Mouse (Mus musculus): ENCODE results near the gene Mlc1. TPM values are rescaled to one million over a fixed set of nuclear protein-coding genes. Genes with fewer than 3 reads are reported as not detected.

The Mlc1 gene
- polyA plus RNA-seq, 1 experiment from 2014 or later, result not detected

DNA sequence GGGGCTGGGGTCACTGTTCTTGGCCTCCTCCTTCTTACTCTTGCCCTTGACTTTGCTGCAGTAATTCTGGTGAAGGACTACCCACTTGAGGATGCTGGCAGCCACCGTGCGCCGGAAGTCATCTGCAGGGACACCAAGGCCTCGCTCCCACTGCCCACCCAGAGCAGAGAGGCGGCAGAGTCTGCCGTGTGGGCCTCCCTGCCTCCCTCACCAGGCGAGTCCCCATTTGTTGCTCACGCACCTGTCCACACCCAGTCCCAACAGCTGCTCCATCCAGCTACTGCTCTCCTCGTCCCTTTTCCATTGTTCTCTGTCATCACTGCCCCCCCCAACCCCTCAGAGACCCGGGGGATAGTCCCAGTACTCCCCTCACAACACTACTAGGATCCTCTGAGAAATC is 46.1 kb downstream of the Mlc1 start:
- Histone ChIP-seq H3K27me3 (replicated peaks) (0 out of 2 replicates have a peak, but pooled peaks cover 2% of the 10 kb centered on the region), H3K4me2 (replicated peaks) (no peak overlapping the region), H3K4me1 (replicated peaks) (no peaks in the 10 kb centered on the region), H3K9me3 (no peaks in the 10 kb centered on the region), H3K27ac (no peak overlapping the region), H3K4me3 (replicated peaks) (no peak overlapping the region), H3K36me3 (no peaks in the 10 kb centered on the region), H3K9ac (no peak overlapping the region)
- 83% methylated on average over 10 of the region's 10 CpGs for WGBS
- no peak for ATAC-seq

GRCm38 (mm10) chr15:88921992-88922310 is 56.9 kb downstream of the Mlc1 start:
- no peak overlapping the region for H3K4me3 ChIP-seq (replicated peaks)
- H3K36me3 ChIP-seq, result no peaks in the 10 kb centered on the region
- WGBS, result 59% methylated on average over 6 of the region's 6 CpGs
- H3K4me1 ChIP-seq (replicated peaks), result peaks cover 5% of the 10 kb centered on the region; the same call in 1 of the 2 replicates
- H3K27ac ChIP-seq, result no peak overlapping the region
- ATAC-seq, result no peak; the same call in 1 of the 2 replicates
- H3K9ac ChIP-seq, result no peak overlapping the region
- no peaks in the 10 kb centered on the region for H3K27me3 ChIP-seq (replicated peaks)
- H3K9me3 ChIP-seq, result no peaks in the 10 kb centered on the region
- no peak overlapping the region for H3K4me2 ChIP-seq (replicated peaks)

GRCm38 (mm10) chr15:88921131-88921991 is 57.4 kb downstream of the Mlc1 start:
- 0 out of 2 replicates have a peak overlapping the region, but pooled peaks have one; percentile 17 for H3K4me2 ChIP-seq (replicated peaks)
- H3K9me3 ChIP-seq, result no peaks in the 10 kb centered on the region
- H3K27me3 ChIP-seq (replicated peaks), result no peaks in the 10 kb centered on the region
- no peak overlapping the region for H3K4me3 ChIP-seq (replicated peaks)
- H3K27ac ChIP-seq, result no peak overlapping the region
- H3K36me3 ChIP-seq, result no peaks in the 10 kb centered on the region
- 25% methylated on average over 12 of the region's 12 CpGs for WGBS
- no peak overlapping the region for H3K9ac ChIP-seq
- ATAC-seq, result peak; percentile 78
- peaks cover 5% of the 10 kb centered on the region; the same call in 1 of the 2 replicates for H3K4me1 ChIP-seq (replicated peaks)

DNA sequence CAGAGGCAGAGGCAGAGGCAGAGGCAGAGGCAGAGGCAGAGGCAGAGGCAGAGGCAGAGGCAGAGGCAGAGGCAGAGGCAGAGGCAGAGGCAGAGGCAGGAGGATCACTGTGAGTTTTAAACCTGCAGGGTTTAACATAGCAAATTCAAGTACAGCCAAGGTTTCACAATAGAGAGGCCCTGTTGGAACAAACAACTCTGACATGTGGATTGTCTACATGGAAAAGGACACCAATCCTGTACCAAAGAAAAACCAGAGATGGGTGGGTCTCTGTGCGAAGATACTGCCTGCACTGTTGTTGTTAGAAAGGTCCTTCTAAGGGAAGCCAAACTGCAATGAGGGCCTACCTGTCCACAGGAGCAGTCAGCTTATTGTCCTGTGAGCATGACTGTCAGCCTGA is 58.7 kb downstream of the Mlc1 start:
- WGBS, result 91% methylated on average over 1 of the region's 1 CpGs
- no peaks in the 10 kb centered on the region for H3K27me3 ChIP-seq (replicated peaks)
- no peaks in the 10 kb centered on the region for H3K36me3 ChIP-seq

GRCm38 (mm10) chr15:88919328-88919727 is 59.5 kb downstream of the Mlc1 start:
- Histone ChIP-seq H3K9ac (no peak overlapping the region), H3K4me2 (replicated peaks) (no peak overlapping the region), H3K36me3 (no peaks in the 10 kb centered on the region), H3K27ac (no peak overlapping the region), H3K27me3 (replicated peaks) (no peaks in the 10 kb centered on the region), H3K9me3 (no peaks in the 10 kb centered on the region), H3K4me3 (replicated peaks) (no peak overlapping the region), H3K4me1 (replicated peaks) (peaks cover 5% of the 10 kb centered on the region; the same call in 1 of the 2 replicates)
- WGBS, result 59% methylated on average over 12 of the region's 12 CpGs
- peak; percentile 77 for ATAC-seq

More for the DNA sequence above, 58.7 kb downstream of the Mlc1 start:
- H3K4me2 ChIP-seq (replicated peaks), result no peak overlapping the region
- H3K9me3 ChIP-seq, result no peaks in the 10 kb centered on the region
- no peak overlapping the region for H3K4me3 ChIP-seq (replicated peaks)
- H3K9ac ChIP-seq, result no peak overlapping the region
- ATAC-seq, result no peak
- no peak overlapping the region for H3K27ac ChIP-seq
- H3K4me1 ChIP-seq (replicated peaks), result peaks cover 5% of the 10 kb centered on the region; the same call in 1 of the 2 replicates

GRCm38 (mm10) chr15:88917126-88917525 is 61.7 kb downstream of the Mlc1 start:
- Histone ChIP-seq H3K36me3 (no peaks in the 10 kb centered on the region), H3K4me2 (replicated peaks) (no peak overlapping the region), H3K4me3 (replicated peaks) (no peak overlapping the region), H3K4me1 (replicated peaks) (peaks cover 5% of the 10 kb centered on the region; the same call in 1 of the 2 replicates), H3K9me3 (no peaks in the 10 kb centered on the region), H3K27ac (no peak overlapping the region), H3K9ac (no peak overlapping the region), H3K27me3 (replicated peaks) (no peaks in the 10 kb centered on the region)
- no peak for ATAC-seq
- WGBS, result 92% methylated on average over 8 of the region's 8 CpGs

DNA sequence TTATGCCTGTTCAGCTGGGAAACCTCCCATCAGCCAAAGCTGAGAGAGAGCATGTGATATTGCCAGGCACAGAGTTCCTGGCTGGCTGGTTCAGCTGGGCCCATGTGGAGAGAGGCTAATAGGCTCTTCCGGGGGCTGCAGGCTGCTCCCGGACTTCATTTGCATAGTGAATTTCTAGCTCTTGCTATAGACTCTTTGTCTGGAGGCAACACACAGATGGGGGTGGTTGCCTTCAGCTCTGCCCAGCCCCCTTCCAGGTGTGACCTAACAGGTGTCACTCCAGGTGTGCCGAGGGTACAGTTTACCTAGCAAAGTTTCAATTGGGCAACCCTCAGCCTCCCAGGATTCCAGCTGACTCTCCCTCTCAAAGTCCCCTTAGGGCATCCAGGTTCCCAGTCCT is 62.4 kb downstream of the Mlc1 start:
- WGBS, result 44% methylated on average over 3 of the region's 3 CpGs
- no peak overlapping the region for H3K9ac ChIP-seq
- H3K27ac ChIP-seq, result no peak overlapping the region
- H3K27me3 ChIP-seq (replicated peaks), result no peaks in the 10 kb centered on the region
- H3K4me2 ChIP-seq (replicated peaks), result no peak overlapping the region
- H3K4me3 ChIP-seq (replicated peaks), result no peak overlapping the region
- no peaks in the 10 kb centered on the region for H3K9me3 ChIP-seq
- H3K4me1 ChIP-seq (replicated peaks), result peaks cover 3% of the 10 kb centered on the region; the same call in 1 of the 2 replicates
- H3K36me3 ChIP-seq, result no peaks in the 10 kb centered on the region
- ATAC-seq, result peak; percentile 58

DNA sequence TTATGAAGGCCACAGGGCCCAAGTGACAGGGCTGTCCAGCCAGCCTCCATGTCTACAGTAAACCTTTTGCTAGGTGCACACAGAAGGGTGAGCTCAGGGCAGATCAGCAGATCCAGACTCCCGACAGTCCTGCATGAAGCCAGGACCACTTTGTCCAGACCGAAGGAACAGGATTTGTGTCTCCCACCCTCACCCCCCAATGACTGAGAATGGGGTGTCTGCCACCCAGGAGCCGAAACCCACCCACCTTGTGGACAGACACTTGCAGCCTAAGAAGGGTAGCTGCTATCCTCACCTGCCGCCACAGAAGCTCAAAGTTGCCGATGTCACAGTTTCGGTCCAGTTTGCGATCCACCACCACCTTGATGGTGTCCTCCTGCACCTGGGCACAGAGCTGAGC is 63.8 kb downstream of the Mlc1 start:
- WGBS, result 90% methylated on average over 7 of the region's 7 CpGs
- Histone ChIP-seq H3K27me3 (replicated peaks) (no peaks in the 10 kb centered on the region), H3K27ac (no peak overlapping the region), H3K4me2 (replicated peaks) (no peak overlapping the region), H3K9ac (no peak overlapping the region), H3K4me1 (replicated peaks) (no peaks in the 10 kb centered on the region; the same call in 1 of the 2 replicates), H3K9me3 (no peaks in the 10 kb centered on the region), H3K4me3 (replicated peaks) (no peak overlapping the region), H3K36me3 (no peaks in the 10 kb centered on the region)
- ATAC-seq, result no peak

DNA sequence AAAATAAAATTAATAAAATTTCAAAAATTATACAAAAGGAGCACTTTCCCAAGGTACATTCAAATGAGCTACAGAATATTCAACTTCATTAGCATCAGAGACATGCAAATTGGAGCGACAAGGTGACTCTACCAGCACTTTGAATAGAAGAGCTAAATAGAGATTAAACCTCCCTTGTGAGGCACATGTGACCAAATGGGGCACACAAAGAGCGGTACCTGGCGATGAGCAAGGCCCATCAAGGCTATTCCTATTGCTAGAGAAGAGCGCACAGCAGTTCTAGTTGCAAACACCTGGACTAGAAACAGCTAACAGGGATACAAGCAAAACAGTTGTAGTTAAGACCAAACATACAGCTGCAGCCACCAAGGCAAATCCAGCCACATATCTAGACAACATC is 72.5 kb downstream of the Mlc1 start:
- Histone ChIP-seq H3K27ac (no peak overlapping the region), H3K4me3 (replicated peaks) (no peak overlapping the region), H3K36me3 (no peaks in the 10 kb centered on the region), H3K4me2 (replicated peaks) (no peak overlapping the region), H3K9me3 (no peaks in the 10 kb centered on the region), H3K4me1 (replicated peaks) (no peaks in the 10 kb centered on the region), H3K9ac (no peak overlapping the region), H3K27me3 (replicated peaks) (no peaks in the 10 kb centered on the region)
- 72% methylated on average over 4 of the region's 4 CpGs for WGBS
- no peak for ATAC-seq

Other genes starting within 250 kb of the Mlc1 start
- gene Brd1, start 244.8 kb downstream of the Mlc1 start, polyA plus RNA-seq (2015; fragmentation: Nextera tagmentation; extraction: Ambion mirVana), result 17.1 and 17.2 TPM in 2 replicates
- 14.0 and 14.7 TPM in 2 replicates for gene Zbed4, start 227.3 kb downstream of the Mlc1 start, polyA plus RNA-seq (2015; fragmentation: Nextera tagmentation; extraction: Ambion mirVana)
- gene Alg12, start 159.7 kb downstream of the Mlc1 start, polyA plus RNA-seq (2015; fragmentation: Nextera tagmentation; extraction: Ambion mirVana), result 12.7 and 14.0 TPM in 2 replicates
- gene Creld2, start 159.4 kb downstream of the Mlc1 start, polyA plus RNA-seq (2015; fragmentation: Nextera tagmentation; extraction: Ambion mirVana), result 97.9 and 131 TPM in 2 replicates
- 53.8 and 54.5 TPM in 2 replicates for gene Pim3, start 116.8 kb downstream of the Mlc1 start, polyA plus RNA-seq (2015; fragmentation: Nextera tagmentation; extraction: Ambion mirVana)
- not detected in 2 replicates for gene Ttll8, start 24.6 kb downstream of the Mlc1 start, polyA plus RNA-seq (2015; fragmentation: Nextera tagmentation; extraction: Ambion mirVana)
- gene Mov10l1, start 3.9 kb upstream of the Mlc1 start, polyA plus RNA-seq (2015; fragmentation: Nextera tagmentation; extraction: Ambion mirVana), result not detected in 2 replicates
- gene Panx2, start 80.7 kb upstream of the Mlc1 start, polyA plus RNA-seq (2015; fragmentation: Nextera tagmentation; extraction: Ambion mirVana), result 0.21 and 0.59 TPM in 2 replicates
- 46.4 and 56.6 TPM in 2 replicates for gene Trabd, start 96.1 kb upstream of the Mlc1 start, polyA plus RNA-seq (2015; fragmentation: Nextera tagmentation; extraction: Ambion mirVana)
- gene Selenoo, start 110.1 kb upstream of the Mlc1 start, polyA plus RNA-seq (2015; fragmentation: Nextera tagmentation; extraction: Ambion mirVana), result 15.9 and 17.6 TPM in 2 replicates
- 10.5 and 12.6 TPM in 2 replicates for gene Tubgcp6, start 144.1 kb upstream of the Mlc1 start, polyA plus RNA-seq (2015; fragmentation: Nextera tagmentation; extraction: Ambion mirVana)
- 20.3 and 20.8 TPM in 2 replicates for gene Hdac10, start 149.7 kb upstream of the Mlc1 start, polyA plus RNA-seq (2015; fragmentation: Nextera tagmentation; extraction: Ambion mirVana)
- gene Mapk12, start 161.7 kb upstream of the Mlc1 start, polyA plus RNA-seq (2015; fragmentation: Nextera tagmentation; extraction: Ambion mirVana), result 3.6 and 4.2 TPM in 2 replicates
- gene Mapk11, start 170.6 kb upstream of the Mlc1 start, polyA plus RNA-seq (2015; fragmentation: Nextera tagmentation; extraction: Ambion mirVana), result 5.8 and 6.0 TPM in 2 replicates
- gene Plxnb2, start 201.8 kb upstream of the Mlc1 start, polyA plus RNA-seq (2015; fragmentation: Nextera tagmentation; extraction: Ambion mirVana), result 107 and 118 TPM in 2 replicates
- gene Dennd6b, start 217.5 kb upstream of the Mlc1 start, polyA plus RNA-seq (2015; fragmentation: Nextera tagmentation; extraction: Ambion mirVana), result 12.1 and 13.1 TPM in 2 replicates
- gene Ppp6r2, start 232.5 kb upstream of the Mlc1 start, polyA plus RNA-seq (2015; fragmentation: Nextera tagmentation; extraction: Ambion mirVana), result 21.6 and 23.9 TPM in 2 replicates